Mouse (Mus musculus): Measurements from ENCODE around the gene Rims1.

GRCm38 (mm10) chr1:22787616-22788015 lies 18.2 kb downstream of the Rims1 start:
- TF ChIP-seq CTCF (IDR thresholded peaks at IDR 0.05; ENCODE audit: insufficient read depth, low read depth, low read length) = no peak
- no peak for TF ChIP-seq POLR2A (IDR thresholded peaks at IDR 0.05; ENCODE audit: insufficient read depth, low read depth, low read length)

Data from olfactory bulb, adult 2 months (tissue).